Mouse (Mus musculus) midbrain, embryonic 14.5 days (tissue): ENCODE data around the gene Crybg2. TPM values are rescaled to one million over a fixed set of nuclear protein-coding genes. Genes with fewer than 3 reads are reported as not detected.

ENCODE experiments used
- ATAC-seq: fragments of 200-750 bp; cut with Nextera tagmentation; 2 replicates; pipeline ENCODE4 v1.8.0; 2017; ENCODE audit warnings: moderate number of reproducible peaks, moderate library complexity; ENCODE audit not compliant: low FRiP score, low TSS enrichment
- DNase-seq: peaks from one replicate; pipeline ENCODE4 v3.0.0-alpha.2; 2015
- H3K27ac ChIP-seq: fragments of 300-500 bp; sonication (generic); replicated peaks from 2 replicates; pipeline ENCODE4 v1.5.1; 2014; ENCODE audit warnings: mild to moderate bottlenecking, low read depth, low read length, moderate library complexity
- H3K27me3 ChIP-seq: fragments of 300-500 bp; sonication (generic); 2 replicates; pipeline ENCODE4 v1.6.1; 2014; ENCODE audit warnings: low read length, control low read depth, mixed read lengths; ENCODE audit not compliant: control insufficient read depth, insufficient read depth
- H3K36me3 ChIP-seq: fragments of 300-500 bp; sonication (generic); 2 replicates; pipeline ENCODE4 v1.6.1; 2014; ENCODE audit warnings: low read length, control low read depth; ENCODE audit not compliant: control insufficient read depth, insufficient read depth
- H3K4me1 ChIP-seq: fragments of 300-500 bp; sonication (generic); 2 replicates; pipeline ENCODE4 v1.6.1; 2014; ENCODE audit warnings: mild to moderate bottlenecking, antibody characterized with exemption, low read length, control low read depth; ENCODE audit not compliant: control insufficient read depth, insufficient read depth
- H3K4me2 ChIP-seq: fragments of 300-500 bp; sonication (generic); 2 replicates; pipeline ENCODE4 v1.6.1; 2014; ENCODE audit warnings: mild to moderate bottlenecking, low read length, moderate library complexity
- H3K4me3 ChIP-seq: fragments of 300-500 bp; sonication (generic); replicated peaks from 2 replicates; pipeline ENCODE4 v1.5.1; 2014; ENCODE audit warnings: low read depth, low read length
- H3K9ac ChIP-seq: fragments of 300-500 bp; sonication (generic); replicated peaks from 2 replicates; pipeline ENCODE4 v1.6.1; 2014; ENCODE audit warnings: mild to moderate bottlenecking, low read length, moderate library complexity
- H3K9me3 ChIP-seq: fragments of 300-500 bp; sonication (generic); 2 replicates; pipeline ENCODE4 v1.6.1; 2016; ENCODE audit warnings: low read length, control low read depth, mixed read lengths; ENCODE audit not compliant: control insufficient read depth
- WGBS: fragments of 180-500 bp; shearing (Covaris S2); extraction: QIAGEN DNeasy Blood & Tissue Kit; methylation state at CpG from one replicate; pipeline ENCODE4 v1.1.7; 2014; 5-methylcytosine and 5-hydroxymethylcytosine counted together
- polyA plus RNA-seq: library from polyadenylated mRNA; unstranded; fragments of >200 nt; fragmentation: Nextera tagmentation; extraction: Ambion mirVana; gene quantifications from 2 replicates; pipeline ENCODE4 v1.2.1, GENCODE M21; 2014

Gene Crybg2
- polyA plus RNA-seq: 1.8 and 2.3 TPM in 2 replicates

DNA sequence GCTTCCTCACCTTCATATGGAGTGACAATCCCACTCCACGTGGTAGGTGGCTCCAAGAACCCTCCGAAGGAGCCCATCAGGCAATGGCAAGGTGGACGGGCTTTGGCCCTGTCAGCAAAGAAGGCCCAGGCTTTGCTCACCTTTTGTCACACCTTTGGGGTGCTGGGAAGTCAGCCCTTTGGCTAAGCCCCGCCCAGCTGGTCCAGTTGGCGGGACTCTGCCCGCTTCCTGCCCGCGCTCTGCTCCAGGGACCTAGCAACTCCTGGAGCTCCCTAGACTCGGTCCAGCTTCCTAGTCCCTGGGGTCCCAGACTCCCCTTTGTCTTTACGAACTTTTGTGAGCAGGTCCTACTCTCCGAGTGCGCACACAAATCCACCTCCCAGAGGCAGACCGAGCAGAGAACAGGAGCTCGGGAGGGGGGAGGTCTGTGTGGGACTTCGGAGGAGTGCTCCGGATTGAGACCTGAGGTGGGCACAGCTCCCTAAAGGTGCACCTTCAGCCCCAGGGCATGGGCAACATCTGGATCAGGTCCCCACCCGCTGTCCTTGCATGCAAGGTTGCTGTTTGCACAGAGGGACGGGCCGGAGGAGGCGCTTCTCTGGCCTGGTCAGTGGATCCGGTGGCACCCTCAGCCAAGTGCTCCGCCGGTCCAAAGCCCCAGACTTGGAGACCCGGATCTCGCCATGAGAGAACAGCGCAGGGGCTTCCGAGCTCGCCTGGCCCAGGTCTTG lies at the start of gene Crybg2:
TSS of gene Crybg2 (plus strand) at position 681 of the 731 bp plus-strand sequence.
- no peak within 1 kb of the TSS for H3K4me3 ChIP-seq
- DNase-seq: no peak
- H3K27me3 ChIP-seq: no peaks in the 10 kb centered on the region
- H3K27ac ChIP-seq: no peak within 1 kb of the TSS
- 45% methylated on average over 28 of the region's 28 CpGs for WGBS
- H3K4me2 ChIP-seq: no peak within 1 kb of the TSS
- H3K4me1 ChIP-seq: no peaks in the 10 kb centered on the region
- H3K9ac ChIP-seq: no peak within 1 kb of the TSS
- no peaks in the 10 kb centered on the region for H3K9me3 ChIP-seq
- ATAC-seq: no peak
- no peaks in the 10 kb centered on the region for H3K36me3 ChIP-seq

DNA sequence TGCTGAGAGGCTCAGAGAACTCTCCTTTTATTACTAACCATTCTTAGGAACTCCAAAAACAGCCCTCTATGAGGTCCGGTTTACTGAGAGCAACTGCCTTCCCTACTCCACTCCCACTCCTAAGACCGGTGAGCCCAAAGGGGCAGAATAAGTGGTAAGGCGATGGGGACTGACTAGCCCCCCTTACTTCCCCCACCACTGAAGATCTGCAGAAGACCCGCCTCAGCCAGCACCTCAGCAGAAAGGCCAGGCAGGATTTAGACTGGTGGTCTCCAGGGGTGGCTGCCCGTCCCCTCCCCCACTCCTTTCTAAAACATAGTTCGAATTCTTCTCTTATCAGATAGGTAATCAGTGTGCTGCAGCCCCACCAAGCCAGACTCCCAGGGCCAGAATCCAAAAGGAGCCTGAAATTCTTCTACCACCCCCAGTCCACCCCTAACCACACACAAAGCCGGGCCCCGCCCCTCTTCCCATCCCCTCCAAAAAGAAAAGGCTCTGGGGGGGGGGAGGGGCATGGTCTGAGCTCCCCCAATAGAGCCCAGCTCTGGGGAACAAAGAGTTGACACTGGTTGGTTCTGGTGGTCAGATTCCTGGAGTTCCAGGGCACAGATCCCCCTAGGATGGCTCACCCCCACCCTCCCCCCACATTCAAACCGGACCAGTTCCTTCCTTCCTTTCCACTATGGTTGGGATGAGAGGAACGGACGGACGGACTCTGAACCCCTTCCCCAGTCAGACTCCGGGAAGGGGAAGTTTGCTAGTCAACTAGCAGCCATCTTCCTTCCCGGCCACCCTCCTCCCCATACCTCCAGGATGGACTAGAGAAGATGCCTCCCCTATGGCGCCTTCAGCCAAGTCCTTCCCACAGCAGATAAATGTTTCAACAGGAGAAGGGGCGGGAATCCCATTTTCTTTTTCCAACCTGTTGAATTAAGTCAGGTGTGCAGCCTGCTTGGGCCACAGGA lies 48.9 kb upstream of the Crybg2 start:
- Histone ChIP-seq H3K4me3 (no peak overlapping the region), H3K9ac (no peak overlapping the region), H3K36me3 (no peaks in the 10 kb centered on the region), H3K27ac (no peak overlapping the region), H3K4me1 (peaks cover 7% of the 10 kb centered on the region), H3K4me2 (no peak overlapping the region), H3K9me3 (no peaks in the 10 kb centered on the region), H3K27me3 (no peaks in the 10 kb centered on the region)
- no peak for ATAC-seq
- 5% methylated on average over 16 of the region's 16 CpGs for WGBS
- DNase-seq: no peak

DNA sequence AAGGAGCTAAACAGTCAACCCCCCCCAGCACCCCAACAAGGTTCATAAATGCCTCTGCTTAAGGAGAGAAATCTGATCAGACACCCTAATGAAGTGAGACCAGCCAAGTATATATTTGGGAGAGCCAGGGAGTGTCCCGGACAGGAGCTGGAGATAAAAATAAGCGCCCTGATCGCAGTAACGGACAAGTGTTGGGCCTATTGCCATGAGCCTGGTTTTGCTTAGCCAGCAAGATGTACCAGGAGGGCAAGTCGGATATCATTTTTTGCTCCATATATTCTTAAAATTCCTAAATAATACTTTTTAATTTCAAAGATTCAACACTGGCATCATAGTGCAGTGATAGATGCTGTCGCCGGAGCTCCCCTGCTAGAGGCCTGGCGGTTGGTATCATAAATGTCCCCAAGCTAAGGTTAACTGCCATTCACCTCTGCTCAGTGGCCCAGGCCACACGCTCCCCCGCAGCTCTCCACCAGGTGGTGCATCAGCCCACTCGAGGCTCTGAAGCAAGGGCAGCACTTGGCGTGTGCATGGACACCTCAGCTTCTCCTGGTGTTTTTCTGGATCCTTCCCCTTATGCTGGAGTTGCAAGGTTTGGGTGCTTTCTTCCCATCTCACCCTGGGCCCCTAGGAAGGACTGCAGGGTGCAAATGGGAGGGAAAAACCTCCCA lies 47.6 kb upstream of the Crybg2 start:
- Histone ChIP-seq H3K4me3 (no peak overlapping the region), H3K36me3 (no peaks in the 10 kb centered on the region), H3K4me1 (peaks cover 19% of the 10 kb centered on the region), H3K27ac (no peak overlapping the region), H3K9ac (no peak overlapping the region), H3K4me2 (no peak overlapping the region), H3K9me3 (no peaks in the 10 kb centered on the region), H3K27me3 (no peaks in the 10 kb centered on the region)
- DNase-seq (peak; percentile 69), ATAC-seq (no peak)
- WGBS: 46% methylated on average over 12 of the region's 12 CpGs

DNA sequence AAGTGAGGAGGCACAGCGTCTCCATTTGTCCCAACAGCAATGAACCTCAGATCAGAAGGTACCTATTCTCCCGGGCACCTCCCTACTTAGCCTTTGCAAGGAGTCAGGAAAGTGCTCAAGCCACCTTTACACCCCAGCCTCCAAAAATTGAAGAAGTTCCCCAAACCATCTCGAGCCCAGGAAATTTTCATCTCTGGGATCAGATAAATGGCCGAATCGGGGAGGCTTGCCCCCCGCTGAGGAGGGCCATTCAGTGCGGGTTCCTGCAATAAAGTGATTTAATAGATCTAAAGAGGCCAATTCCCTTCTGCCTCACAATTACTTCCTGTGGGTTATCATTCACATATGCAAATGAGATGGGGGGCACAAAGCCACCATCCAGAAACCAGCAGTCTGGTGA lies 44.4 kb upstream of the Crybg2 start:
- H3K4me1 ChIP-seq: peaks cover 42% of the 10 kb centered on the region
- peak overlapping the region; percentile 52 for H3K4me2 ChIP-seq
- no peak overlapping the region for H3K27ac ChIP-seq
- DNase-seq (no peak), ATAC-seq (no peak)
- WGBS: 2% methylated on average over 7 of the region's 7 CpGs
- no peak overlapping the region for H3K4me3 ChIP-seq
- no peak overlapping the region for H3K9ac ChIP-seq
- no peaks in the 10 kb centered on the region for H3K27me3 ChIP-seq
- no peaks in the 10 kb centered on the region for H3K9me3 ChIP-seq
- H3K36me3 ChIP-seq: no peaks in the 10 kb centered on the region

DNA sequence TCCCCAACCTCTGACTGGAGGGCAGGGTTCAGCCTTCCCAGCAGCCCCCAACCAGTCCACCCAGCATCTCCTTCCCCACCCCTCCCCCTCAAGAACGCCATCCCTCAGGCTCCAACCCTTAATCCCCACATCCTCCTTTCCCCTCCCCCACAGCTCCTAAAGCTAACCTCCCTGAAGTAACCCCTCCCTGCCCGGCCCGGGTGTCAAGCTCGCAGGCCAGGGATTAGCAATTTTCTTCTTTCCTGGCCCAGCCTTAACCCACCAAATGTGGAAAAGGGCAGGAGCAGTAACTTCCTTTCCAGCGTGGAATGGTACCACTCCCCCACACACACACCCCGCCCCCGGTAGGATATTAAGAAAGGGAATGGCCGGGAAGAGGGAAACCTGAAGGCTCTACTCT lies 43.8 kb upstream of the Crybg2 start:
- Histone ChIP-seq H3K4me3 (no peak overlapping the region), H3K27me3 (no peaks in the 10 kb centered on the region), H3K4me1 (peaks cover 42% of the 10 kb centered on the region), H3K4me2 (peak overlapping the region; percentile 52), H3K9me3 (no peaks in the 10 kb centered on the region), H3K9ac (no peak overlapping the region), H3K27ac (no peak overlapping the region), H3K36me3 (no peaks in the 10 kb centered on the region)
- DNase-seq: peak; percentile 28
- WGBS: 2% methylated on average over 8 of the region's 8 CpGs
- no peak for ATAC-seq

DNA sequence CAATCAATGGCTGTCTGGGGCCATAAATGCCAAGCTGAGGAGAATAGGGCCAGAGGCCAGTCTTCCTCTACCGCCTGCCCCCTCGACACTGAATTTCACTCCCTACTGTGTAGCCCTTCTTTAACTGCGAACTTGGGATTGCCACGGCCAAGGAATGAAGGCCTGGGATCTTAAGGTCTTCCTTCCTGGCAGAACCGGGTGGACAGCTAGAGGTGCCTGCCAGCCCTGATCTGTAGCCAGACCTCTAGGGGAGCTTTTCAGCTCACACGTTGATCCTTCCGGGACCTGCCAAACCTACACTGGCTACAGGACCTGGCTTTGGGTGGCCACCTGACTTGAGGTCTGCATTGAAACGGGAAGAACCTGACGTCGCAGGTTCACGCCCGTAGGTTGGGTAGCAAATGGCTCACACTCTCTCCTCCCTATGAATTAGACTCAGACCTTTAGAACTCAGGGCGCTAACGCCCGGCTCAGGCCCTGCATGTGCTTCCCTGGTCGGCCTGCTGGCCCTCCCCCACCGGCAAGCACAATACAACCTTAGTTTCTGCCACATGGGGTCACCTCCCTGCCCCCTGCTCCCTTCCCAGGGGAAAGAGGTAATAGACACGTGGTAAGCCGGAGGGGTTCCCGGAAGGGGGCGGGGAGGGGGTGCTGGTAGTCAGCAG lies 43.3 kb upstream of the Crybg2 start:
- Histone ChIP-seq H3K4me3 (peak overlapping the region; percentile 33), H3K27ac (no peak overlapping the region), H3K4me1 (peaks cover 42% of the 10 kb centered on the region), H3K9ac (no peak overlapping the region), H3K4me2 (peak overlapping the region; percentile 52), H3K27me3 (no peaks in the 10 kb centered on the region), H3K36me3 (no peaks in the 10 kb centered on the region), H3K9me3 (no peaks in the 10 kb centered on the region)
- 2% methylated on average over 21 of the region's 21 CpGs for WGBS
- peak; percentile 20; the same call in 1 of the 2 replicates for ATAC-seq
- no peak for DNase-seq

DNA sequence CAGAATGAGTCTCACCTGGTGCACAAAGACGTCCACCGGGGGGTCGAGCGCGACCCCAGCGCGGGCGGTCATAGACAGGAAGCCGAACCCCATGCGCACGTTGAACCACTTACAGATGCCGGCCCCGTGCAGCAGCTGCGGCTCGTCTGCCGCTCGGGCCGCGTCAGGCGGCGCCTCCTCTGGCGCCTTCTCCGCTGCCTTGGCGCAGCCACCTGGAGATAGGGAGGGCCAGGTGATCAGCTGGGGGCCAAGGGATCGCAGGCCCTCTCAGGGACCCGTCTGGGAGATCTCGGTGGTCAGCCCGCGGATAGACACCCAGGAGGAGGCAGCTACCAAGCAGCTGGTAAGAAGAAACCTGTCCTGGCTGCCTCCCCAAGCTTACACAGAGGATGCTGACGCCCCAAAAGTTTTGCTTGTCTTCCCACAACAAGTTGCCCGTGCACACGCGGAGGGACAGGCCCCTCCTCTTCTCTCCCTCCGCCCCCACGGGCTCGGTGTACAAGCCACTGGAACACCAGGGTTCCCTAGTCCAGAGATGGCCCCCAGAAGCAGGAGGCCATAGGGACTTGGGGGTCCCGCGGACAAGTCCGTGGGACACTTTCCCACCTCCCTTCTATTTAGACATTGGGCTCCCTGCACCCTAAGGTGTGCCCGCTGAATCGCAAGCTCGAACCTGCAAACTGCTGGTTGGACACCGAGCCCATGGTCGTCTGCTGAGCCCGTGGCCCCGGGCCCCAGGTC lies 42.4 kb upstream of the Crybg2 start:
- Histone ChIP-seq H3K9ac (no peak overlapping the region; the same call in 1 of the 2 replicates), H3K36me3 (no peaks in the 10 kb centered on the region), H3K27me3 (no peaks in the 10 kb centered on the region), H3K27ac (0 out of 2 replicates have a peak overlapping the region, but pooled peaks have one; percentile 1), H3K4me2 (peak overlapping the region; percentile 52), H3K4me1 (peaks cover 42% of the 10 kb centered on the region), H3K4me3 (peak overlapping the region; percentile 33), H3K9me3 (no peaks in the 10 kb centered on the region)
- DNase-seq (peak; percentile 62), ATAC-seq (no peak)
- WGBS: under 1% methylated on average over 46 of the region's 46 CpGs
